Comparison of ENCODE assay signal across 16 mouse cellular contexts in genomic region chr7:128265411-128265810, GRCm38 (mm10). TPM values are rescaled to one million over a fixed set of nuclear protein-coding genes. Genes with fewer than 3 reads are reported as not detected.
"Had no signal": no experiment of that assay in that cellular context is flagged by ENCODE, and none has a peak within 500 bp of the region (broad histone marks: within the 10 kb centered on the region; RNA-seq: fewer than 3 reads in every experiment).

Slc5a2 (plus strand) TSS chr7:128265657.

- DNase-seq: lung, postnatal 14 days; lung, postnatal 36 days; right cerebral cortex, postnatal 14 days; thymus, adult 2 months; thymus, postnatal 25 days; thymus, postnatal 4 days had no signal

- H3K27ac ChIP-seq: lung, embryonic 15.5 days; macrophage; midbrain, embryonic 13.5 days; midbrain, embryonic 15.5 days; neural tube, embryonic 12.5 days; stomach, embryonic 15.5 days; stomach, postnatal 0 days had no signal

- H3K36me3 ChIP-seq: lung, embryonic 15.5 days; midbrain, embryonic 15.5 days; stomach, embryonic 15.5 days had no signal

- H3K4me1 ChIP-seq: lung, embryonic 15.5 days; megakaryocyte, embryonic 14.5 days; midbrain, embryonic 13.5 days; midbrain, embryonic 15.5 days; neural tube, embryonic 12.5 days had no signal

- H3K4me3 ChIP-seq: lung, embryonic 15.5 days; megakaryocyte, embryonic 14.5 days; midbrain, embryonic 13.5 days; midbrain, embryonic 15.5 days; neural tube, embryonic 12.5 days; stomach, embryonic 15.5 days had no signal

- H3K27me3 ChIP-seq: lung, embryonic 15.5 days; midbrain, embryonic 13.5 days; midbrain, embryonic 15.5 days; neural tube, embryonic 12.5 days; stomach, embryonic 15.5 days had no signal

RNA-seq across cellular contexts. Expression of gene Slc5a2, which starts in this region (rescaled TPM):
- polyA plus RNA-seq: midbrain, embryonic 13.5 days; midbrain, postnatal 0 days; neural tube, embryonic 12.5 days; neural tube, embryonic 14.5 days had no signal
